Mouse (Mus musculus) forebrain, embryonic 10.5 days (tissue): ENCODE data around the gene Tnfrsf14. TPM values are rescaled to one million over a fixed set of nuclear protein-coding genes. Genes with fewer than 3 reads are reported as not detected.

Experiments used
- DNase-seq: peaks from one replicate; pipeline ENCODE4 v3.0.0-alpha.2; 2017; ENCODE audit warnings: low spot score; ENCODE audit errors: extremely low spot score
- H3K27ac ChIP-seq: fragments of 300-500 bp; sonication (generic); 2 replicates; pipeline ENCODE4 v1.5.1; 2016; ENCODE audit warnings: mild to moderate bottlenecking
- H3K27me3 ChIP-seq: fragments of 300-500 bp; sonication (generic); 2 replicates; pipeline ENCODE4 v1.6.1; 2016; ENCODE audit warnings: mild to moderate bottlenecking; ENCODE audit not compliant: poor library complexity, severe bottlenecking
- H3K36me3 ChIP-seq: fragments of 300-500 bp; sonication (generic); replicated peaks from 2 replicates; pipeline ENCODE4 v1.6.1; 2016; ENCODE audit warnings: mild to moderate bottlenecking, moderate library complexity
- H3K4me1 ChIP-seq: fragments of 300-500 bp; sonication (generic); 2 replicates; pipeline ENCODE4 v1.6.1; 2016
- H3K4me3 ChIP-seq: fragments of 300-500 bp; sonication (generic); 2 replicates; pipeline ENCODE4 v1.5.1; 2016; ENCODE audit warnings: mild to moderate bottlenecking, moderate library complexity
- H3K9me3 ChIP-seq: fragments of 300-500 bp; sonication (generic); 2 replicates; pipeline ENCODE4 v1.6.1; 2016; ENCODE audit warnings: mild to moderate bottlenecking, moderate library complexity
- WGBS: fragments of 180-500 bp; shearing (Covaris S2); methylation state at CpG from one replicate; pipeline ENCODE4 v1.1.7; 2016; 5-methylcytosine and 5-hydroxymethylcytosine counted together
- polyA plus RNA-seq: library from polyadenylated mRNA; unstranded; fragments of >200 nt; fragmentation: Nextera tagmentation; extraction: Ambion mirVana; gene quantifications from 2 replicates; pipeline ENCODE4 v1.2.1, GENCODE M21; 2016

The Tnfrsf14 gene
- 0.68 and 0.93 TPM in 2 replicates for polyA plus RNA-seq

- Histone ChIP-seq H3K4me3 (peak within 1 kb of the TSS; percentile 16; the same call in 1 of the 2 replicates), H3K27ac (peak within 1 kb of the TSS; percentile 79), H3K4me1 (peaks cover 31% of the 10 kb centered on the region), H3K9me3 (0 out of 2 replicates have a peak, but pooled peaks cover 3% of the 10 kb centered on the region), H3K36me3 (no peaks in the 10 kb centered on the region), H3K27me3 (no peaks in the 10 kb centered on the region)
- 65% methylated on average over 12 of the region's 12 CpGs for WGBS
- DNase-seq: no peak
Measured at GRCm38 (mm10) chr4:154928395-154929087, at the start of gene Tnfrsf14. TSS of gene Tnfrsf14 (minus strand) at chr4:154928563.

GRCm38 (mm10) chr4:154974163-154974611 is 45.8 kb upstream of the Tnfrsf14 start:
- Histone ChIP-seq H3K27ac (no peak overlapping the region), H3K4me3 (no peak overlapping the region), H3K4me1 (no peaks in the 10 kb centered on the region), H3K27me3 (no peaks in the 10 kb centered on the region), H3K36me3 (peaks cover 100% of the 10 kb centered on the region), H3K9me3 (no peaks in the 10 kb centered on the region)
- 92% methylated on average over 11 of the region's 11 CpGs for WGBS
- DNase-seq: no peak

- H3K27ac ChIP-seq: 0 out of 2 replicates have a peak overlapping the region, but pooled peaks have one; percentile 12
- DNase-seq: no peak
- no peak overlapping the region for H3K4me3 ChIP-seq
- no peaks in the 10 kb centered on the region for H3K9me3 ChIP-seq
- 97% methylated on average over 12 of the region's 12 CpGs for WGBS
- H3K36me3 ChIP-seq: peaks cover 99% of the 10 kb centered on the region
- peaks cover 2% of the 10 kb centered on the region; the same call in 1 of the 2 replicates for H3K4me1 ChIP-seq
- no peaks in the 10 kb centered on the region for H3K27me3 ChIP-seq
Measured at GRCm38 (mm10) chr4:154972546-154972945, 44.2 kb upstream of the Tnfrsf14 start.

GRCm38 (mm10) chr4:154967173-154967572 is 38.8 kb upstream of the Tnfrsf14 start:
- DNase-seq: no peak
- peaks cover 74% of the 10 kb centered on the region for H3K36me3 ChIP-seq
- H3K4me1 ChIP-seq: peaks cover 53% of the 10 kb centered on the region
- no peaks in the 10 kb centered on the region for H3K9me3 ChIP-seq
- no peak overlapping the region for H3K27ac ChIP-seq
- 59% methylated on average over 5 of the region's 5 CpGs for WGBS
- H3K27me3 ChIP-seq: peaks cover 14% of the 10 kb centered on the region
- no peak overlapping the region for H3K4me3 ChIP-seq

- Histone ChIP-seq H3K9me3 (no peaks in the 10 kb centered on the region), H3K36me3 (peaks cover 70% of the 10 kb centered on the region), H3K27ac (no peak overlapping the region), H3K4me1 (peaks cover 66% of the 10 kb centered on the region), H3K27me3 (peaks cover 27% of the 10 kb centered on the region), H3K4me3 (peak overlapping the region; percentile 98)
- WGBS: 87% methylated on average over 3 of the region's 3 CpGs
- DNase-seq: no peak
Measured at GRCm38 (mm10) chr4:154965856-154966255, 37.5 kb upstream of the Tnfrsf14 start.

GRCm38 (mm10) chr4:154964581-154965235 is 36.3 kb upstream of the Tnfrsf14 start:
- H3K27me3 ChIP-seq: peaks cover 39% of the 10 kb centered on the region
- no peak for DNase-seq
- no peaks in the 10 kb centered on the region for H3K9me3 ChIP-seq
- H3K27ac ChIP-seq: peak overlapping the region; percentile 97
- peaks cover 58% of the 10 kb centered on the region for H3K36me3 ChIP-seq
- peaks cover 78% of the 10 kb centered on the region for H3K4me1 ChIP-seq
- under 1% methylated on average over 36 of the region's 36 CpGs for WGBS
- peak overlapping the region; percentile 98 for H3K4me3 ChIP-seq

- under 1% methylated on average over 66 of the region's 66 CpGs for WGBS
- H3K9me3 ChIP-seq: no peaks in the 10 kb centered on the region
- peaks cover 46% of the 10 kb centered on the region for H3K27me3 ChIP-seq
- H3K4me1 ChIP-seq: peaks cover 84% of the 10 kb centered on the region
- H3K36me3 ChIP-seq: peaks cover 51% of the 10 kb centered on the region
- H3K4me3 ChIP-seq: peak within 1 kb of the TSS; percentile 98
- H3K27ac ChIP-seq: peak within 1 kb of the TSS; percentile 97
- DNase-seq: peak; percentile 93
Measured at GRCm38 (mm10) chr4:154963901-154964580, 35.7 kb upstream of the Tnfrsf14 start, which contains the start of gene Pank4. TSS of gene Pank4 (plus strand) at chr4:154964123.

GRCm38 (mm10) chr4:154963190-154963836 is 35.0 kb upstream of the Tnfrsf14 start:
- H3K27me3 ChIP-seq: peaks cover 53% of the 10 kb centered on the region
- 29% methylated on average over 11 of the region's 11 CpGs for WGBS
- peak overlapping the region; percentile 98 for H3K4me3 ChIP-seq
- H3K36me3 ChIP-seq: peaks cover 45% of the 10 kb centered on the region
- peaks cover 92% of the 10 kb centered on the region for H3K4me1 ChIP-seq
- H3K27ac ChIP-seq: peak overlapping the region; percentile 97
- no peaks in the 10 kb centered on the region for H3K9me3 ChIP-seq
- DNase-seq: no peak

- 59% methylated on average over 7 of the region's 7 CpGs for WGBS
- peaks cover 97% of the 10 kb centered on the region for H3K4me1 ChIP-seq
- no peak for DNase-seq
Measured at GRCm38 (mm10) chr4:154962683-154963082, 34.3 kb upstream of the Tnfrsf14 start.

GRCm38 (mm10) chr4:154961911-154962310 is 33.5 kb upstream of the Tnfrsf14 start:
- H3K27ac ChIP-seq: peak overlapping the region; percentile 97
- peaks cover 34% of the 10 kb centered on the region for H3K36me3 ChIP-seq
- no peak for DNase-seq
- no peaks in the 10 kb centered on the region for H3K9me3 ChIP-seq
- H3K4me3 ChIP-seq: peak overlapping the region; percentile 98
- 9% methylated on average over 13 of the region's 13 CpGs for WGBS
- H3K4me1 ChIP-seq: peaks cover 99% of the 10 kb centered on the region
- peaks cover 67% of the 10 kb centered on the region for H3K27me3 ChIP-seq

More at GRCm38 (mm10) chr4:154962683-154963082, 34.3 kb upstream of the Tnfrsf14 start:
- H3K27ac ChIP-seq: peak overlapping the region; percentile 97
- H3K36me3 ChIP-seq: peaks cover 39% of the 10 kb centered on the region
- H3K27me3 ChIP-seq: peaks cover 59% of the 10 kb centered on the region
- H3K9me3 ChIP-seq: no peaks in the 10 kb centered on the region
- H3K4me3 ChIP-seq: peak overlapping the region; percentile 98

- peaks cover 99% of the 10 kb centered on the region for H3K4me1 ChIP-seq
- peak overlapping the region; percentile 97 for H3K27ac ChIP-seq
- peaks cover 28% of the 10 kb centered on the region for H3K36me3 ChIP-seq
- H3K9me3 ChIP-seq: no peaks in the 10 kb centered on the region
- peaks cover 73% of the 10 kb centered on the region for H3K27me3 ChIP-seq
- peak; percentile 64 for DNase-seq
- peak overlapping the region; percentile 98 for H3K4me3 ChIP-seq
- WGBS: 0% methylated on average over 47 of the region's 47 CpGs
Measured at GRCm38 (mm10) chr4:154961226-154961738, 32.9 kb upstream of the Tnfrsf14 start.

- Histone ChIP-seq H3K4me1 (peaks cover 99% of the 10 kb centered on the region), H3K27ac (peak within 1 kb of the TSS; percentile 97), H3K36me3 (peaks cover 22% of the 10 kb centered on the region), H3K9me3 (no peaks in the 10 kb centered on the region), H3K27me3 (peaks cover 78% of the 10 kb centered on the region), H3K4me3 (peak within 1 kb of the TSS; percentile 98)
- WGBS: under 1% methylated on average over 65 of the region's 65 CpGs
- DNase-seq: peak; percentile 91
Measured at GRCm38 (mm10) chr4:154960690-154961225, 32.4 kb upstream of the Tnfrsf14 start, which contains the start of gene Hes5. TSS of gene Hes5 (plus strand) at chr4:154960923.
